Mouse (Mus musculus): ENCODE data around the gene Casz1.

- TF ChIP-seq CTCF (IDR thresholded peaks at IDR 0.05; ENCODE audit: low read depth, low read length) (no peak), POLR2A (IDR thresholded peaks at IDR 0.05; ENCODE audit: borderline replicate concordance, low read depth, low read length) (no peak)
Measured at GRCm38 (mm10) chr4:148766021-148766775, 38.0 kb upstream of the Casz1 start.
